Mouse (Mus musculus) ES-E14 (cell line): ENCODE results near the gene Psmb10.
"Not testable (repeated sequence)": the region's sequence is repeated elsewhere in the genome, so short reads cannot be mapped to it uniquely, and the experiment has no call there.

ENCODE experiments used
- HCFC1 ChIP-seq: IDR thresholded peaks from 2 replicates; pipeline ENCODE4 v1.6.1; 2012; ENCODE audit warnings: low read length, inconsistent platforms, borderline replicate concordance; ENCODE audit not compliant: insufficient read depth
- MAFK ChIP-seq: IDR thresholded peaks from 2 replicates; pipeline ENCODE4 v1.6.1; 2014; ENCODE audit warnings: mild to moderate bottlenecking, low read depth, low read length, inconsistent platforms; ENCODE audit not compliant: insufficient read depth
- ZC3H11A ChIP-seq: IDR thresholded peaks from 2 replicates; pipeline ENCODE4 v1.6.1; 2012; ENCODE audit warnings: low read depth, mild to moderate bottlenecking, inconsistent platforms, low read length, borderline replicate concordance
- ZNF384 ChIP-seq: IDR thresholded peaks from 2 replicates; pipeline ENCODE4 v1.6.1; 2012; ENCODE audit warnings: low read depth, low read length, inconsistent platforms

DNA sequence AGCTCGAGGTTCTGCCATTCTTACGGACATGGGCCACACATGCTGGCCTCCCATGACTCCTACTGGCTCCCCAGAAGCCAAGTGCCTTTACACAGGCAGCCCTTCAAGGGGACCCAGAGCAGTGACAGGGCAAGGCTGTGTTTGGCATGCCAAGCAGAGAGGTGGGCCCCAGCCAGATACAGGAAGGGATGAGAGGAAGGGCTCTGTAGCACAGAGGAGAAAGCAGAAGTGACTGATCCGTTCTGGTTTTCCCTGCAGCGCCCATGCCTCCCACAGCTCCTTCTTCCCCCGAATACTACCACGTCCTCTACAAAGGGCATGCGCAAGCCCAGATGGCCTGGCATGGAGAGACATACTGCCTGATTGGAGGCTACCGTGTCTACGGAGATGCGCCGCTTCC is 45.2 kb upstream of the Psmb10 start:
- not testable (repeated sequence) for TF ChIP-seq ZC3H11A, MAFK, ZNF384, HCFC1
